Mouse (Mus musculus): ENCODE measurements around the gene Pus7l. TPM values are rescaled to one million over a fixed set of nuclear protein-coding genes. Genes with fewer than 3 reads are reported as not detected.

Gene Pus7l
- total and polyA plus RNA-seq, 3 experiments, result 33.2 to 51.2 (median 40.6) TPM

DNA sequence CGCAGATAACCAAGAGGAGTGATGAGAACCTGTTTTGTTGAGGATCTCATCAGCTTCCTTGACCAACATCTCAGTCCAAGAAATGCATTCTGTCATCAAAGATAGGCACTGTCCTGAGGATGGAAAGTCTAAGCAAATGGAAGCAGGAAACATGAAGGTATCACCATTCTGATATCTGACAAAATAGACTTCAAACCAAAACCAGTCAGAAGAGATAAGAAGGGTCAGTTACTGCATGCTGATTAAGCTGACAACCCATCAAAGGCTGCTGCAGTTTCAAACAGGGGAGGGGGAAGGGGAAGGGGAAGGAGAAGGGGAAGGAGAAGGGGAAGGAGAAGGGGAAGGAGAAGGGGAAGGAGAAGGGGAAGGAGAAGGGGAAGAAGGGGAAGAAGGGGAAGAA, 44.1 kb downstream of the Pus7l start:
- H3K79me2 ChIP-seq (ENCODE audit: control insufficient read depth, insufficient read depth, low read length, poor library complexity), result no peaks in the 10 kb centered on the region
- DNase-seq (ENCODE audit: low read depth, low spot score), result no peak
- H3K36me3 ChIP-seq (ENCODE audit: control insufficient read depth in 1 of 2, insufficient read depth in 2 of 2, low read length in 2 of 2), result no peaks in the 10 kb centered on the region
- H3K27me3 ChIP-seq (ENCODE audit: control insufficient read depth in 1 of 2, insufficient read depth in 2 of 2, low read length in 2 of 2), result no peaks in the 10 kb centered on the region
- no peaks in the 10 kb centered on the region for H3K9me3 ChIP-seq (replicated peaks; ENCODE audit: insufficient read depth, low read length)
- TF ChIP-seq ZKSCAN1 (IDR thresholded peaks at IDR 0.05; ENCODE audit: low read depth, low read length) (no peak), ZNF384 (IDR thresholded peaks at IDR 0.05; ENCODE audit: low read depth, low read length) (no peak), USF1 (IDR thresholded peaks at IDR 0.05; ENCODE audit: low read depth, low read length) (no peak), MEF2A (IDR thresholded peaks at IDR 0.05; ENCODE audit: extremely low read depth, insufficient replicate concordance, low read depth, low read length, poor library complexity, severe bottlenecking) (no peak), ZC3H11A (IDR thresholded peaks at IDR 0.05; ENCODE audit: low read depth, low read length) (no peak), MXI1 (IDR thresholded peaks at IDR 0.05; ENCODE audit: low read depth, low read length) (no peak), SIN3A (IDR thresholded peaks at IDR 0.05; ENCODE audit: low read length) (no peak), ETS1 (IDR thresholded peaks at IDR 0.05; ENCODE audit: low read depth, low read length) (peak; percentile 46), GATA1 (IDR thresholded peaks at IDR 0.05; ENCODE audit: low read depth, low read length) (peak; percentile 73), KAT2A (conservative IDR thresholded peaks at IDR 0.05; ENCODE audit: low read depth, low read length) (no peak), E2F4 (IDR thresholded peaks at IDR 0.05; ENCODE audit: borderline replicate concordance, low read depth, low read length) (no peak), NELFE (IDR thresholded peaks at IDR 0.05; ENCODE audit: low read depth, low read length) (no peak), UBTF (IDR thresholded peaks at IDR 0.05; ENCODE audit: borderline replicate concordance, insufficient read depth, low read depth, low read length) (no peak), POLR2A (IDR thresholded peaks at IDR 0.05; ENCODE audit: control insufficient read depth in 1 of 2, insufficient read depth in 1 of 2, low read depth in 1 of 2, low read length in 2 of 2, poor library complexity in 1 of 2) (no peak), NRF1 (IDR thresholded peaks at IDR 0.05; ENCODE audit: insufficient read depth, low read depth, low read length, poor library complexity, severe bottlenecking) (no peak), TAL1 (IDR thresholded peaks at IDR 0.05; ENCODE audit: low read length) (no peak), POLR2AphosphoS5 (IDR thresholded peaks at IDR 0.05; ENCODE audit: borderline replicate concordance, low read depth, low read length) (no peak), MYC (IDR thresholded peaks at IDR 0.05; ENCODE audit: low read depth, low read length) (no peak), MAZ (IDR thresholded peaks at IDR 0.05; ENCODE audit: low read depth, low read length) (no peak), RAD21 (IDR thresholded peaks at IDR 0.05; ENCODE audit: low read depth, low read length) (no peak), RCOR1 (IDR thresholded peaks at IDR 0.05; ENCODE audit: low read depth, low read length) (0 out of 2 replicates have a peak, but pooled peaks have one; percentile 31), CTCF (IDR thresholded peaks at IDR 0.05 in 2 of 3, conservative IDR thresholded peaks at IDR 0.05 in 1 of 3; ENCODE audit: control insufficient read depth in 1 of 3, insufficient read depth in 1 of 3, low read depth in 2 of 3, low read length in 3 of 3, poor library complexity in 1 of 3, severe bottlenecking in 1 of 3) (no peak), EP300 (IDR thresholded peaks at IDR 0.05; ENCODE audit: low read depth in 1 of 2, low read length in 2 of 2) (peak; percentile 55 to 71), TBP (IDR thresholded peaks at IDR 0.05; ENCODE audit: low read depth, low read length) (no peak), MAFK (IDR thresholded peaks at IDR 0.05; ENCODE audit: borderline replicate concordance, low read depth, low read length) (no peak), MAX (IDR thresholded peaks at IDR 0.05; ENCODE audit: low read length) (no peak), CHD1 (IDR thresholded peaks at IDR 0.05; ENCODE audit: low read depth, low read length) (no peak), USF2 (IDR thresholded peaks at IDR 0.05; ENCODE audit: borderline replicate concordance in 1 of 2, insufficient read depth in 1 of 2, low read depth in 1 of 2, low read length in 2 of 2) (no peak), ZMIZ1 (IDR thresholded peaks at IDR 0.05; ENCODE audit: low read depth, low read length) (no peak), HCFC1 (IDR thresholded peaks at IDR 0.05; ENCODE audit: low read depth, low read length) (no peak), CHD2 (IDR thresholded peaks at IDR 0.05; ENCODE audit: low read length) (no peak), POLR2AphosphoS2 (IDR thresholded peaks at IDR 0.05; ENCODE audit: low read length) (no peak), TCF12 (IDR thresholded peaks at IDR 0.05; ENCODE audit: low read depth, low read length) (peak; percentile 35; the same call in 1 of the 2 replicates), ELF1 (IDR thresholded peaks at IDR 0.05; ENCODE audit: low read depth, low read length) (no peak), GABPA (IDR thresholded peaks at IDR 0.05; ENCODE audit: low read depth, low read length) (no peak), MYB (IDR thresholded peaks at IDR 0.05; ENCODE audit: low read depth, low read length) (no peak), SMC3 (IDR thresholded peaks at IDR 0.05; ENCODE audit: low read depth, low read length) (no peak), BHLHE40 (IDR thresholded peaks at IDR 0.05; ENCODE audit: borderline replicate concordance, low read depth, low read length) (no peak), JUND (IDR thresholded peaks at IDR 0.05; ENCODE audit: low read depth, low read length) (no peak)
- H3K4me3 ChIP-seq (ENCODE audit: control insufficient read depth in 1 of 2, insufficient read depth in 1 of 2, low read depth in 2 of 2, low read length in 2 of 2), result no peak overlapping the region
- H3K9ac ChIP-seq (ENCODE audit: control insufficient read depth, low read depth, low read length, poor library complexity, severe bottlenecking), result no peak overlapping the region
- peaks cover under 1 to 3% of the 10 kb centered on the region in 2 experiments; a peak in 3 of 4 replicates for H3K4me1 ChIP-seq (ENCODE audit: control insufficient read depth in 1 of 2, insufficient read depth in 2 of 2, low read length in 2 of 2)
- H3K27ac ChIP-seq (ENCODE audit: control insufficient read depth, low read depth, low read length), result no peak overlapping the region

Data from MEL (cell line).